Mouse (Mus musculus): ENCODE results near the gene Trmt11.
"Not testable (repeated sequence)": the region's sequence is repeated elsewhere in the genome, so short reads cannot be mapped to it uniquely, and the experiment has no call there.

The Trmt11 gene

GRCm38 (mm10) chr10:30600542-30600966 is at the start of gene Trmt11:
Gene Trmt11, minus strand, starts transcription at chr10:30600749.
- DNase-seq: peak; percentile 93

- no peak for DNase-seq
Measured at GRCm38 (mm10) chr10:30647681-30648080, 47.1 kb upstream of the Trmt11 start.

- DNase-seq: no peak
Measured at GRCm38 (mm10) chr10:30638216-30638615, 37.7 kb upstream of the Trmt11 start.

- not testable (repeated sequence) for DNase-seq
Measured at GRCm38 (mm10) chr10:30636474-30637154, 36.1 kb upstream of the Trmt11 start.

GRCm38 (mm10) chr10:30632718-30633117 is 32.2 kb upstream of the Trmt11 start:
- no peak for DNase-seq

GRCm38 (mm10) chr10:30629977-30630376 is 29.4 kb upstream of the Trmt11 start:
- DNase-seq: no peak

GRCm38 (mm10) chr10:30629513-30629912 is 29.0 kb upstream of the Trmt11 start, which contains the start of gene Hint3:
Gene Hint3, minus strand, starts transcription at chr10:30629632.
- no peak for DNase-seq

GRCm38 (mm10) chr10:30628444-30628843 is 27.9 kb upstream of the Trmt11 start:
- DNase-seq: not testable (repeated sequence)

GRCm38 (mm10) chr10:30627548-30627947 is 27.0 kb upstream of the Trmt11 start:
- DNase-seq: peak; percentile 40

GRCm38 (mm10) chr10:30624161-30625019 is 23.8 kb upstream of the Trmt11 start:
- peak; percentile 49 for DNase-seq

- DNase-seq: no peak
Measured at GRCm38 (mm10) chr10:30622928-30623327, 22.4 kb upstream of the Trmt11 start.

- no peak for DNase-seq
Measured at GRCm38 (mm10) chr10:30618918-30619210, 18.3 kb upstream of the Trmt11 start.

GRCm38 (mm10) chr10:30618091-30618917 is 17.8 kb upstream of the Trmt11 start:
- DNase-seq: peak; percentile 99

- DNase-seq: no peak
Measured at GRCm38 (mm10) chr10:30613039-30613438, 12.5 kb upstream of the Trmt11 start.

GRCm38 (mm10) chr10:30609614-30610013 is 9.1 kb upstream of the Trmt11 start:
- no peak for DNase-seq

GRCm38 (mm10) chr10:30608109-30608508 is 7.6 kb upstream of the Trmt11 start:
- no peak for DNase-seq

- no peak for DNase-seq
Measured at GRCm38 (mm10) chr10:30600094-30600534, 435 bp downstream of the Trmt11 start.

GRCm38 (mm10) chr10:30587037-30587436 is 13.5 kb downstream of the Trmt11 start:
- DNase-seq: no peak

- no peak for DNase-seq
Measured at GRCm38 (mm10) chr10:30585691-30586090, 14.9 kb downstream of the Trmt11 start.

- DNase-seq: no peak
Measured at GRCm38 (mm10) chr10:30577670-30578280, 22.8 kb downstream of the Trmt11 start.

GRCm38 (mm10) chr10:30566364-30566763 is 34.2 kb downstream of the Trmt11 start:
- no peak for DNase-seq

GRCm38 (mm10) chr10:30564651-30565050 is 35.9 kb downstream of the Trmt11 start:
- DNase-seq: no peak
